Mouse (Mus musculus): ENCODE measurements around the gene Ppp1cc.
A peak's percentile ranks its signal among the peaks of the same experiment; 100 is the strongest.
"Not testable (repeated sequence)": the region's sequence is repeated elsewhere in the genome, so short reads cannot be mapped to it uniquely, and the experiment has no call there.

Gene Ppp1cc

GRCm38 (mm10) chr5:122212125-122212524 is 54.0 kb downstream of the Ppp1cc start:
- no peak for DNase-seq (ENCODE audit: low read depth, low spot score)

DNA sequence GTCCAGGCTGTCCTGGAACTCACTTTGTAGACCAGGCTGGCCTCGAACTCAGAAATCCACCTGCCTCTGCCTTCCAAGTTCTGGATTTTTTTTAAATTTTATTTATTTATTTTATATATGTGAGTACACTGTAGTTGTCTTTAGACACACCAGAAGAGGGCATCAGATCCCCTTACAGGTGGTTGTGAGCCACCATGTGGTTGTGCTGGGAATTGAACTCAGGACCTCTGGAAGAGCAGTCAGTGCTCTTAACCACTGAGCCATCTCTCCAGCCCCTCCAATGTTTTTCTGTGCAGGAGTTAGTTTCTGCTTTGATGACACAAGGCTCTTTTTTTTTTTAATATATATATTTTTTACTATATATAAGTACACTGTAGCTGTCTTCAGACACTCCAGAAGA is 54.7 kb downstream of the Ppp1cc start:
- not testable (repeated sequence) for DNase-seq (ENCODE audit: low read depth, low spot score)

- no peak for DNase-seq (ENCODE audit: low read depth, low spot score)
These were observed 55.8 kb downstream of the Ppp1cc start for GRCm38 (mm10) chr5:122213861-122214260.

- no peak for DNase-seq (ENCODE audit: low read depth, low spot score)
These were observed 59.6 kb downstream of the Ppp1cc start for GRCm38 (mm10) chr5:122217636-122218035.

GRCm38 (mm10) chr5:122218109-122218905 is 60.2 kb downstream of the Ppp1cc start:
- no peak for DNase-seq (ENCODE audit: low read depth, low spot score)

- peak; percentile 68 for DNase-seq (ENCODE audit: low read depth, low spot score)
These were observed 60.9 kb downstream of the Ppp1cc start for GRCm38 (mm10) chr5:122218928-122219327.

DNA sequence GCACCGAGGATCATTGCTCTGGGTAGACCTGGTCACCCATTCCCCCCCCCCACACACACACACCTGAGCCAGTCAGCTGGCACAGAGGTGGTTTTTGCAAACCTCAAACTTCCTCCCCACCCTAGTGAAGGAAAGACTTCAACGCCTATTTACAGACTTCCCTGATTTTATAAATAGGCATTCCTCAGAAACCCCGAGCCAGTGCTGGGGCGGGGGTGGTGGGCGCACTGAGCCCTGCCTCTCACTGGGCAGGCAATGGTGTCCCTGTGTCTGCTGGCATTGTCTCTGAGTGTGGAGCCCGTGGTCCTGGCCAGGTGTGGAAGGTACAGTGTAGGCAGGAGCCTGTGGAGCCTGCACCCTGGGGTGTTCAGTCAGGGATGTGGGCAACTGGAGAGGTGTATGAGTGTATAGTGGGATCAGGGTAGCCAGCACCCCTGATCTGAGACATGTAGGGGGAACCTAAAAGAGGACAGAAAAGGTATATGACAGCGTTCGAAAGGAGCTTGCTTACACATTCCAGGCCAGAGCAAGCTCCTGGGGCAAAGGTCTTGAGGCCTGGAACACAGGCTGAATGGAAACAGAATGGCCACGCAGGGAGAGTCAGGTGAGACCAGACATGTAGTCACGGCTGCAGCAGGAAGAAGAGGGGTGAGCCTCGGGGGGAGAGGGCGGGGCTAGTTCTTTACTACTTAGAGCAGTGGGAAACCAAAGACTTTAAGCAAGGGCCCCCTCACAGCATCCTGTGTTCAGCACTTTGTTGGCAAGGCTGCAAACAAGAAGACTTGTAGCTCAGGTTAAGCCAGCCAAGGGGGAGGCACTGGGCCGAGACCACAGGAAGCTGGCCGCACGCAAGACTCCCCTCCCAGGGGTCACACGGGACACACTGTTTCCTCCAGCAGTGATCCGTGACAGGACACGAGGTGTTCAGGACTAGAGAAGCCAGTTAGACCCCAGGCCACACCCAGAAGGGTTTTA is 61.9 kb downstream of the Ppp1cc start:
- peak; percentile 87 for DNase-seq (ENCODE audit: low read depth, low spot score)

- DNase-seq (ENCODE audit: low read depth, low spot score) = no peak
These were observed 63.0 kb downstream of the Ppp1cc start for GRCm38 (mm10) chr5:122221085-122221484.

GRCm38 (mm10) chr5:122224291-122224690 is 66.2 kb downstream of the Ppp1cc start:
- DNase-seq (ENCODE audit: low read depth, low spot score) = peak; percentile 71
